Mouse (Mus musculus) kidney, postnatal 0 days (tissue): ENCODE data around the gene Galnt9. TPM values are rescaled to one million over a fixed set of nuclear protein-coding genes. Genes with fewer than 3 reads are reported as not detected.

Experiments
- ATAC-seq: fragments of 200-750 bp; cut with Nextera tagmentation; replicated peaks from 2 replicates; pipeline ENCODE4 v1.8.0; 2017; ENCODE audit warnings: low read depth, moderate number of reproducible peaks, moderate TSS enrichment, moderate library complexity; ENCODE audit not compliant: low FRiP score
- DNase-seq: peaks from one replicate; pipeline ENCODE4 v3.0.0-alpha.2; 2016; ENCODE audit warnings: low spot score
- H3K27ac ChIP-seq: fragments of 300-500 bp; sonication (generic); 2 replicates; pipeline ENCODE4 v1.5.1; 2014; ENCODE audit warnings: mild to moderate bottlenecking
- H3K27me3 ChIP-seq: fragments of 300-500 bp; sonication (generic); 2 replicates; pipeline ENCODE4 v1.6.1; 2014; ENCODE audit warnings: low read length, mixed read lengths; ENCODE audit not compliant: insufficient read depth
- H3K36me3 ChIP-seq: fragments of 300-500 bp; sonication (generic); 2 replicates; pipeline ENCODE4 v1.6.1; 2014; ENCODE audit warnings: low read length, mixed read lengths; ENCODE audit not compliant: insufficient read depth
- H3K4me1 ChIP-seq: fragments of 300-500 bp; sonication (generic); replicated peaks from 2 replicates; pipeline ENCODE4 v1.6.1; 2014; ENCODE audit warnings: antibody characterized with exemption, low read length, mixed read lengths; ENCODE audit not compliant: insufficient read depth
- H3K4me2 ChIP-seq: fragments of 300-500 bp; sonication (generic); 2 replicates; pipeline ENCODE4 v1.6.1; 2014; ENCODE audit warnings: mild to moderate bottlenecking, low read length, moderate library complexity, mixed read lengths
- H3K4me3 ChIP-seq: fragments of 300-500 bp; sonication (generic); replicated peaks from 2 replicates; pipeline ENCODE4 v1.5.1; 2014; ENCODE audit warnings: low read depth, low read length
- H3K9ac ChIP-seq: fragments of 300-500 bp; sonication (generic); 2 replicates; pipeline ENCODE4 v1.6.1; 2014; ENCODE audit warnings: low read depth, low read length
- H3K9me3 ChIP-seq: fragments of 300-500 bp; sonication (generic); replicated peaks from 2 replicates; pipeline ENCODE4 v1.6.1; 2016; ENCODE audit warnings: low read length, inconsistent platforms, mixed read lengths
- CTCF ChIP-seq: IDR thresholded peaks from 2 replicates; pipeline ENCODE4 v1.5.1; 2016; ENCODE audit warnings: antibody characterized with exemption, low read depth, mild to moderate bottlenecking, moderate library complexity
- WGBS: fragments of 180-500 bp; shearing (Covaris S2); extraction: QIAGEN DNeasy Blood & Tissue Kit; methylation state at CpG from one replicate; pipeline ENCODE4 v1.1.7; 2014; 5-methylcytosine and 5-hydroxymethylcytosine counted together
- polyA plus RNA-seq: library from polyadenylated mRNA; unstranded; fragments of >200 nt; fragmentation: Nextera tagmentation; extraction: Ambion mirVana; gene quantifications from 2 replicates; pipeline ENCODE4 v1.2.1, GENCODE M21; 2015

Galnt9 gene
- polyA plus RNA-seq, 1 experiment from 2014 or later, result 0.95 TPM

DNA sequence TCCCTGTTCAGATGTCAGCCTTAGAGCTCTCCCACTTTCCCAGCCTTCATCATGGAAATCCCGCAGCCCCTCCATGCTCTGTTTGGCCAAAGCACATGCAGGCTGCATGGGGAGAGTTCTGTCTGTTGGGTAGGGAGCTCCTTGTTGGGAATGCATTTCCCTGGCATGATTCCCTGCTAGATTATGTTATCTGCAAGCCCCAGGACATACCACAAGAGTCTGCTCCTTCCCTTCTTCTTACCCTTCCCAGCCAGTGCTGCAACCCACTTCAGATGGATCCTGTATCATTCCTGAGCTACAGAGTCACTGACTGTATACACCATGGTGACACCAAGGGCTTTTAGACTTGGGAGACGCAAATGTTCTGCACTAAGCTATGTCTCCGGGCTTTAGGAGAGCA lies 65.3 kb downstream of the Galnt9 start:
- WGBS, result 77% methylated on average over 3 of the region's 3 CpGs
- DNase-seq (no peak), ATAC-seq (no peak)
- Histone ChIP-seq H3K27ac (no peak overlapping the region), H3K9ac (no peak overlapping the region), H3K9me3 (no peaks in the 10 kb centered on the region), H3K4me1 (no peaks in the 10 kb centered on the region), H3K4me2 (no peak overlapping the region), H3K36me3 (no peaks in the 10 kb centered on the region), H3K4me3 (no peak overlapping the region), H3K27me3 (no peaks in the 10 kb centered on the region)
- no peak for TF ChIP-seq CTCF

DNA sequence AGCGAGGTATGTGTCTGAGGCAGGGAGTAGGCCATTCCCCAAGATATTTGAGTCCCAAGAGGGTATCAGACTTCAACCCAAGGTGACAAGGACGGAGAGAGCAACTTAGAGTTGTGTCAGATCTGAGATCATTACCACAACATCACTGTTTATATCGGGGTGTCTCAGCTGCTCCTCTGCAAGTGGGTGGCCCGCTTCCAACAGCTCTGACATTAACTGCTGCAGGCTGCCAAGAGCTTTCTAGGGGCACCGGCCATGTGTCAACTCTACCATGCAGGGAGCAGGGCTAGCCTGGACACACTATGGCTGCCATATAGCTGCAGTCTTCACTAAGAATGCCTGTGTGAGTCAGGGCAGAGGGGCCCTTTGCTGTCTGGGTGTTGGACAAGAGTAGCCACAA lies 65.7 kb downstream of the Galnt9 start:
- Histone ChIP-seq H3K4me1 (no peaks in the 10 kb centered on the region), H3K27me3 (no peaks in the 10 kb centered on the region), H3K9ac (no peak overlapping the region), H3K4me3 (no peak overlapping the region), H3K9me3 (no peaks in the 10 kb centered on the region), H3K36me3 (no peaks in the 10 kb centered on the region), H3K4me2 (no peak overlapping the region), H3K27ac (no peak overlapping the region)
- ATAC-seq (no peak), DNase-seq (no peak)
- WGBS, result 73% methylated on average over 5 of the region's 5 CpGs
- TF ChIP-seq CTCF, result no peak

GRCm38 (mm10) chr5:110610484-110610883 lies 66.3 kb downstream of the Galnt9 start:
- Histone ChIP-seq H3K4me3 (no peak overlapping the region), H3K36me3 (no peaks in the 10 kb centered on the region), H3K4me1 (no peaks in the 10 kb centered on the region), H3K9me3 (no peaks in the 10 kb centered on the region), H3K4me2 (no peak overlapping the region), H3K27me3 (no peaks in the 10 kb centered on the region), H3K9ac (no peak overlapping the region), H3K27ac (no peak overlapping the region)
- 90% methylated on average over 7 of the region's 7 CpGs for WGBS
- DNase-seq, result no peak
- ATAC-seq, result no peak
- no peak for TF ChIP-seq CTCF

GRCm38 (mm10) chr5:110611435-110612158 lies 67.4 kb downstream of the Galnt9 start:
- H3K9ac ChIP-seq, result no peak overlapping the region
- no peak overlapping the region for H3K4me2 ChIP-seq
- DNase-seq, result no peak
- no peak overlapping the region for H3K4me3 ChIP-seq
- H3K4me1 ChIP-seq, result no peaks in the 10 kb centered on the region
- no peak for ATAC-seq
- H3K27me3 ChIP-seq, result no peaks in the 10 kb centered on the region
- 82% methylated on average over 5 of the region's 5 CpGs for WGBS
- H3K27ac ChIP-seq, result no peak overlapping the region
- no peaks in the 10 kb centered on the region for H3K36me3 ChIP-seq
- no peaks in the 10 kb centered on the region for H3K9me3 ChIP-seq
- TF ChIP-seq CTCF, result no peak

- Histone ChIP-seq H3K4me2 (no peak overlapping the region), H3K27me3 (no peaks in the 10 kb centered on the region), H3K9ac (no peak overlapping the region), H3K27ac (no peak overlapping the region), H3K4me3 (no peak overlapping the region), H3K9me3 (no peaks in the 10 kb centered on the region), H3K36me3 (no peaks in the 10 kb centered on the region), H3K4me1 (no peaks in the 10 kb centered on the region)
- no peak for TF ChIP-seq CTCF
- DNase-seq, result no peak
- WGBS, result 79% methylated on average over 6 of the region's 6 CpGs
- ATAC-seq, result no peak
Observed at GRCm38 (mm10) chr5:110619226-110619625, 75.1 kb downstream of the Galnt9 start.

DNA sequence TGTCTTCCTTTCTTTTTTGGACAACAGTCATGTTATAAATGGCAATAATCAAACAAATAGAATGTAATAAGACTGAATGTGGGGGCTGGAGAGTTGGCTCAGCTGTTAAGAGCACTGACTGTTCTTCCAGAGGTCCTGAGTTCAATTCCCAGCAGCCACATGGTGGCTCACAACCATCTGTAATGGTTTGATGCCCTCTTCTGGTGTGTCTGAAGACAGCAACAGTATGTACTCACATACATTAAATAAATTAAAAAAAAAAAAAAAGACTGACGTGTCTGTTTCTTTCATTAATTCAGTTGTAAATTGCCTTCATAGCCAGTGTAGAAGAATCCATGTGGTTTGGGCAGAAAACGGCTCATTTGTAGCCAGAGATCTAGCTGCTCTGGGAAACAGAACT lies 80.2 kb downstream of the Galnt9 start:
- Histone ChIP-seq H3K4me2 (no peak overlapping the region), H3K4me3 (no peak overlapping the region), H3K9ac (no peak overlapping the region), H3K27ac (no peak overlapping the region), H3K27me3 (no peaks in the 10 kb centered on the region), H3K36me3 (no peaks in the 10 kb centered on the region), H3K4me1 (no peaks in the 10 kb centered on the region), H3K9me3 (no peaks in the 10 kb centered on the region)
- 72% methylated on average over 2 of the region's 2 CpGs for WGBS
- DNase-seq (no peak), ATAC-seq (no peak)
- TF ChIP-seq CTCF, result no peak

DNA sequence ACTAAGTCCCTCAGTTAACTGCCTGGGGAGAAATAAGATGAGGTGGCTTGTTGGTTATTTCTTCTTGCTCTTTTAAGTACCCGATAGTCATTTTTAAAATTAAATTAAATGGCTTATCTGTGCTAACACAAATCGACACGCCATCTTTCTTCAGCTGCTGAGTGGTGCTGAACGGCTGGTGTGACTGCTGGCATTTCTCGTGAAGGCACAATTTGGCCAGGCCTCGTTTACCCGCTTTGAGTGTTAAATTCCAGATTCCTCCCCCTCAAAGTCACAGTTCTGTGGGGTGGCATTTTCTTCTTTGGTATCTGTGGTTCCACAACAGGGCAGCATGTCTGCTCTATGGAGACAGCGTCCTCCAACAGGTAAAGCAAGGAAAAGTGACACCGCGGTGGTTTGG lies 83.2 kb downstream of the Galnt9 start:
- no peak for ATAC-seq
- no peak overlapping the region for H3K4me3 ChIP-seq
- no peaks in the 10 kb centered on the region for H3K4me1 ChIP-seq
- 56% methylated on average over 10 of the region's 10 CpGs for WGBS
- DNase-seq, result no peak
- H3K9me3 ChIP-seq, result no peaks in the 10 kb centered on the region
- no peaks in the 10 kb centered on the region for H3K36me3 ChIP-seq
- no peak for TF ChIP-seq CTCF
- no peak overlapping the region for H3K9ac ChIP-seq
- no peak overlapping the region for H3K4me2 ChIP-seq
- no peak overlapping the region for H3K27ac ChIP-seq
- H3K27me3 ChIP-seq, result no peaks in the 10 kb centered on the region
